Mouse (Mus musculus) olfactory bulb, adult 2 months (tissue): ENCODE measurements at regions not wholly inside any gene's neighbourhood (a gene's known extent, or its start where the extent isn't known, plus 50 kb on each side); places are given as distances from the start of the nearest gene placed in this dataset.
"Not testable (repeated sequence)": the region's sequence is repeated elsewhere in the genome, so short reads cannot be mapped to it uniquely, and the experiment has no call there.

Experiments used
- H3K27ac ChIP-seq: fragments of 200-500 bp; 2 replicates; pipeline ENCODE4 v1.5.1; 2012; ENCODE audit warnings: low read depth, low read length; ENCODE audit not compliant: insufficient read depth
- H3K4me1 ChIP-seq: fragments of 200-500 bp; 2 replicates; pipeline ENCODE4 v1.6.1; 2012; ENCODE audit warnings: low read length; ENCODE audit not compliant: control insufficient read depth, insufficient read depth
- H3K4me3 ChIP-seq: fragments of 200-500 bp; 2 replicates; pipeline ENCODE4 v1.5.1; 2012; ENCODE audit warnings: mild to moderate bottlenecking, low read depth, low read length, moderate library complexity; ENCODE audit not compliant: insufficient read depth
- CTCF ChIP-seq: fragments of 200-500 bp; IDR thresholded peaks from 2 replicates; pipeline ENCODE4 v1.5.1; 2012; ENCODE audit warnings: low read depth, mild to moderate bottlenecking, low read length, moderate library complexity; ENCODE audit not compliant: insufficient read depth
- POLR2A ChIP-seq: fragments of 200-500 bp; IDR thresholded peaks from 2 replicates; pipeline ENCODE4 v1.6.1; 2012; ENCODE audit warnings: mild to moderate bottlenecking, low read depth, low read length, moderate library complexity; ENCODE audit not compliant: insufficient read depth
- WGBS: fragments of 180-500 bp; shearing (Covaris S2); methylation state at CpG from one replicate; pipeline ENCODE4 v1.1.7; 2018; 5-methylcytosine and 5-hydroxymethylcytosine counted together

GRCm38 (mm10) chr13:31050160-31050788 is 76.3 kb downstream of the Gm5447 start:
- H3K27ac ChIP-seq = no peak overlapping the region
- WGBS = 67% methylated on average over 11 of the region's 11 CpGs
- no peaks in the 10 kb centered on the region for H3K4me1 ChIP-seq
- TF ChIP-seq POLR2A (no peak), CTCF (no peak)
- no peak overlapping the region for H3K4me3 ChIP-seq

- whole genome bisulfite sequencing = 45% methylated on average over 2 of the region's 6 CpGs
Measured at GRCm38 (mm10) chr13:31051586-31051985, 77.6 kb downstream of the Gm5447 start.

GRCm38 (mm10) chr13:31054356-31054755 is 80.4 kb downstream of the Gm5447 start:
- Histone ChIP-seq H3K4me1 (no peaks in the 10 kb centered on the region), H3K27ac (no peak overlapping the region), H3K4me3 (no peak overlapping the region)
- no peak for TF ChIP-seq CTCF
- no peak for TF ChIP-seq POLR2A
- 95% methylated on average over 8 of the region's 8 CpGs for WGBS

More at GRCm38 (mm10) chr13:31051586-31051985, 77.6 kb downstream of the Gm5447 start:
- not testable (repeated sequence) for H3K27ac ChIP-seq, H3K4me3 ChIP-seq, H3K4me1 ChIP-seq

- Histone ChIP-seq H3K4me1 (no peaks in the 10 kb centered on the region), H3K4me3 (no peak overlapping the region), H3K27ac (no peak overlapping the region)
- 62% methylated on average over 5 of the region's 5 CpGs for WGBS
- no peak for TF ChIP-seq POLR2A
- no peak for TF ChIP-seq CTCF
Measured at GRCm38 (mm10) chr13:31055376-31056083, 81.5 kb downstream of the Gm5447 start.

DNA sequence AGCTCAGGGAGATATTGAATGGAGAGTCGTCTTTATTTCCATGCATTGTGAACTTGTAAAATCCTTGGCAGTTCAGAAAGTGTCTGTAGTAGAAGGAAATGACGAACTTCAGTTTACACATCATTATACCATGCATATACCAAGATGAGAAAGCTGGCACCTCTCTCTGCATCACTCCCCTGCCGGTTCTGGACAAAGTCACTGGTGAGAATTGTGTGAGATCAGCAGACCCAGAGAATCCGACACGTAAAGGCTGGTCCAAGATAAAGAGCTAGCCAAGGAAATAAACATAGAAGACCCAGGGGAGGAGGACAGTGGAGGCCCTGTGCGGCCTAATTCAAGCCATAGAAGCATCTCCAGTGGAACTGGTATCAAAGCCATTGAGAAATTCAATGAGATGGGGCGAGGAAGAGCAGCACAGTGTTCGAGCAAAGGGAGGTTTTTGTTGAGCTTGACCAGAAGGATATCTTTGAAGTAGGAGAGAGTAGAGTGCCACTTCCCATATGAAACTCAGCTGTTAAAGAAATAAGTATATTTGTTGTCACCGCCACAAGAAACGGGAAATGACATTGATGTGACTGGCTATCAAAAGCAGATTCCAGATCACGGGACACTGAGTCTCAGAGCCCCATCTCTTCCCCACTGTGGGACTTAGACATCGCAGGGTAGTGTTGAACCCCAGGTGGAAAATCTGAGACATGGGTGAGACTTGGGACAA is 82.3 kb downstream of the Gm5447 start:
- Histone ChIP-seq H3K4me3 (no peak overlapping the region), H3K4me1 (no peaks in the 10 kb centered on the region), H3K27ac (no peak overlapping the region)
- TF ChIP-seq POLR2A (no peak), CTCF (no peak)
- 93% methylated on average over 12 of the region's 12 CpGs for WGBS

- no peak overlapping the region for H3K27ac ChIP-seq
- H3K4me3 ChIP-seq = no peak overlapping the region
- no peak for TF ChIP-seq POLR2A
- no peak for TF ChIP-seq CTCF
- 82% methylated on average over 6 of the region's 6 CpGs for WGBS
- no peaks in the 10 kb centered on the region for H3K4me1 ChIP-seq
Measured at GRCm38 (mm10) chr13:31060916-31061431, 87.0 kb downstream of the Gm5447 start.

DNA sequence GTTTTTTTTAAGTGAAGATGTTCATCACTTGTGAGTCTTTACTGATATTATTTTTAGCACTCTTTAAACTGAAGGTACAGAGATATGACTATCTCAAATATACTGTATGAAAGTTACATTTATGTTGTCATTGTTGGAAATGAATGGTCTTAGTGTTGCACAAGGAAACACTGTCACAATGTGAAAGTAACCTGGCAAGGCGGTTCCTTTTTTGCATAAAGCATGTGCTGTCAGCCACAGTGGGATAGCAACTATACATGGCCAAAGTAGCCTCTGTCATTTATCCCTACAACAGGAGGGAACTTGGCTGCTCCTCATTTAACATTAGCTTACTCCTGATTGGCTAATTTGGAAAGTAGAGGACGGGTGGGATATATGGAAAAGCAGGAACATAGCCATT is 94.3 kb downstream of the Gm5447 start:
- H3K4me1 ChIP-seq = no peaks in the 10 kb centered on the region
- no peak overlapping the region for H3K4me3 ChIP-seq
- TF ChIP-seq POLR2A (no peak), CTCF (no peak)
- WGBS = 77% methylated on average over 2 of the region's 2 CpGs
- no peak overlapping the region for H3K27ac ChIP-seq

DNA sequence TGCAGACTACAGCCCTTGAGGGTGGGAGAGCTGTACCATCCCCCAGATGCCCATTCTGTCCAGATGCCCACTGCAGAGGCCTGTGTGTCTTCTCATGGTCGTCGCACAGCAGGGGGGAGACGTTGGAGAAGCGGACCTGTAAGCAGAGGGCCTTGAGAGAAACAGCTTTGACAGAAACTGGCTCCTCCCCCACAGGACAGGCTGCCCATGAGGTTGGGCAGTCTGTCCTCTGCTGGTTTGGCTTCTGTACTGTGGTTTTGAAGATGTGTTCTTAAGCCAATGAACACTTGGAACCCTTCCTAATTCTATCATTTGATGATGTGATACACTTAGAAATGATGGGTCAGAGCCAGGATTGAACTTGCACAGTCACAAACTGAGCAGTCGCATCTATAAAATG is 102.5 kb downstream of the Gm5447 start:
- Histone ChIP-seq H3K4me1 (no peaks in the 10 kb centered on the region), H3K27ac (no peak overlapping the region), H3K4me3 (no peak overlapping the region)
- TF ChIP-seq CTCF = no peak
- no peak for TF ChIP-seq POLR2A
- WGBS = 59% methylated on average over 5 of the region's 5 CpGs

DNA sequence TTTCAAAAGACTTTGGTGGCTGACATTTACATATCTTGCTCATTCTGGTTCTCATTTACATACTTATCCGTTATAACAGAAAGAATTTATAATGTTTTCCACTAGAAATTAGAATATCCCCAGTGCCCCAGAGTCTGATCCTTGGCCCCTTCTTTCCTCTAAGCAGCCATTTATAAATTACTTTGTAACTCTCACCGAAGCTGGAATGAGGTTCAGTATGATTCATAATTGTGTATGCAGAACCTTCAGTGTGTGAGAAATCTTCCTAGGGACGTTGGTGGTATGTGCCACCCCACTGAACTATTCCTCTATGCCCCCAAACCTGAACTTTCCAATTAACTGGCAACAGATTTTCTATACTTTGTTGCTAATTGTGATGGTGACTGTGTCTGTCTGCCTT is 104.7 kb downstream of the Gm5447 start:
- Histone ChIP-seq H3K4me3 (no peak overlapping the region), H3K27ac (no peak overlapping the region), H3K4me1 (no peaks in the 10 kb centered on the region)
- TF ChIP-seq POLR2A = no peak
- TF ChIP-seq CTCF = no peak
- 55% methylated on average over 3 of the region's 3 CpGs for WGBS
